Mouse (Mus musculus) kidney, postnatal 10 days (tissue): ENCODE measurements around the gene Ppp1r18.

Source experiments
- DNase-seq: peaks from one replicate; pipeline ENCODE4 v3.0.0; 2021; ENCODE audit warnings: mixed read lengths

Gene Ppp1r18

DNA sequence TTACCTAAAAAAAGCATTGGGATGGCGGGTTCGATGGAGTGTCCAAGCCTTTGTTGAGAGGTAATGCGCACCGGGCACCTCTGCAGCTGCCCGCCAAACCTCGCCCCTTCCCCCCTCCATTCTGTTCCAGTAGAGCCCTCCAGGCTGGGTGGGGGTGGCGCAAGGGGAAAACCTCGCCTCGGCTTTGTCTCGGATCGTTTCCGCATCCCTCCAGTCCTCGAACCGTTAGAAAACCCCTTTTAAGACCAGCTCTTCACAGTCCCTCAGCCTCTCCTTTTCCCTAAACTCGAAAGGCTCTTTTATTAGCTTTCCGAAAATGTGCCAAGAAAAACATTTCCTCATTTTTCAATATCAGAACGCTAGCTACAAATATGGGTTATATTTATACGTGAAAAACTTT is 27.9 kb upstream of the Ppp1r18 start:
- peak; percentile 78 for DNase-seq

DNA sequence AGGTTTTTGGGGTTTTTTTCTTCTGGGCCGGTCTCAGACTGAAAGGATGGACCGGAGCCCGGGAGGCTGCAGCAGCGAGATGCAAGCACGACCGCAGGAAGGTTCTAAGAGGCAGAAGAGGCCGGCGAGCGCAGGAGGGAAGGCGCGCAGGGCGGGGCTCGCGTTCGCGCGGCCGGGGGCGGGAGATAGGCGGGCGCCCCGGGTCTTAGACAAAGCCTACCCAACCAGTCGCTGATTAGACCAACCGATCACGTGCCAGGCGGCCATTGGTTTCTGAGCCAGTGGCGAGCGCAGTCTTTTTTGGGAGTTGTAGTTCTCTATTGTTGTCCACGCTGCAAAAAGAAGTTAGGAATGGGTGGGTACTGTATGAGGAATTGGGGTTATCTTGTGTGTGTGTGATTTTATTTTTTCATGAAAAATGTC is 27.3 kb upstream of the Ppp1r18 start, which contains the start of gene Tubb5:
Gene Tubb5 (minus strand): TSS at position 185 of the 423 bp plus-strand sequence.
- DNase-seq, result peak; percentile 98

GRCm38 (mm10) chr17:35838570-35838969 is 26.8 kb upstream of the Ppp1r18 start:
- DNase-seq, result no peak

DNA sequence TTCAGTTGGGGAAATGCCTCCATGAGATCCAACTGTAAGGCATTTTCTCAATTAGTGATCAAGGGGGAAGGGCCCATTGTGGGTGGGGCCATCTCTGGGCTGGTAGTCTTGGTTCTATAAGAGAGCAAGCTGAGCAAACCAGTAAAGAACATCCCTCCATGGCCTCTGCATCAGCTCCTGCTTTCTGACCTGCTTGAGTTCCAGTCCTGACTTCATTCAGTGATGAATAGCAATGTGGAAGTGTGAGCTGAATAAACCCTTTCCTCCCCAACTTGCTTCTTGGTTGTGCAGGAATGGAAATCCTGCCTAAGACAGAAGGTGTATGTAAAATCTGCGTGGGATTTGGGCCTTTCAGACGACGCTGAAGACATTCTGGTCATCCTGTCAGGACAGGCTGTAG is 26.4 kb upstream of the Ppp1r18 start:
- peak; percentile 54 for DNase-seq

DNA sequence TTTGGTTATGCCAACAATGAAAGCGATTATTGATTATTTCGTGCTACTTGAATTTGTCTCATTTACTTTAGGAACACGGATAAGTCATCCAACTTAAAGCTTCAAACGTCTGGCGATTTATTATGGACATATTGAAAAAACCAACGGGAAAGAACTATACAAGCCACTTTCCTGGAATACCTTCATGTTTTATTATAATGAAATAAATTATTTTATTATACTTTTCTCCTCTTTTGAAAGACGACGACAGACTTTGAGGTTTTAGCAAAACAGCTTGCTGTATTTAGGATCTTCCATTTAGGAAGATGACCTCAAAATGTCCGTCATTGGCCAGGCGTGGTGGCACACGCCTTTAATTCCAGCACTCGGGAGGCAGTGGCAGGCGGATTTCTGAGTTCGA is 24.8 kb upstream of the Ppp1r18 start:
- no peak for DNase-seq

DNA sequence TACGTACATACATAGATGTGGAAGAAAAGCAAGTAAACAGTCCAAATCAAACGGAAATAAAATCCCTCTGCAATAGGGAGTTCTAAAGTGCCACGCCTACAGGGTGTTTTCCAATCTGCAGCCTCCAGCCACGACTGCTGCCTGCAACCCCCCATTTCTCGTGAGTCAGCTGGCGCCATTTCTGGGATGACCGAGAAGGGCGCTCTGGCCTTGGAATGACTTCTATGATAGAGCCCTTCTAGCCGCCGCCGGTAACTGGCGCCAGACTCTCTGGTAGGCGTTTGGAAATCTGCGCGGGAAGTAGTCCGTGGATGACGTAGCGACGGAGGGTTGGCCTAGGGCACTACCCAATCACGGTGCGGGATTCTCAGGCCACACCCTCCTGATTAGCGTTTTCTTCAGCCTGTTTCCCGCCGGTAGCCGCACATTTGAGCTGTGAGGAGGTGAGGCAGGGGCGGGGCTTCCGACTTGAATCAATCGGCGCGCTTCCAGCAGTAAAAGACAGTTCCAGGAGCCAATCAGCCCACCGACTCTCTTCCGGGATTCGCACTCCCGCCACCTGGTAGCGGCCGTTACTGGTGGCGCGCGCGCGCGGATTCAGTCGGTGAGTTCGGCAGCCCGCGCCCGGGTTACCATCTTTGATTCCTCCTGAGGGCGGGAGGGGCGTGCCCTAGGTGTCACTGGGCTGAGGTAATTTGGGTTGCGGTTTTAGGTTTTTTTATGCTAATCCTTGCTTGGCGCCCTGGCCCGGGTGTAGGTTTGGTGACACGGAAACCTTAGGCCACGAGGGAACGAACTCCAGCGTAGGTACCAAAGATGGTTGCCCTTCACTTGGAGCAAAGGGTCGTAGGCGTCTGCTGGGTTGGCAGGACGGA is 24.1 kb upstream of the Ppp1r18 start, which contains the start of gene Mdc1:
Gene Mdc1 (plus strand): TSS at position 440 of the 875 bp plus-strand sequence.
- peak; percentile 99 for DNase-seq

GRCm38 (mm10) chr17:35842006-35842405 is 23.4 kb upstream of the Ppp1r18 start:
- DNase-seq, result no peak

DNA sequence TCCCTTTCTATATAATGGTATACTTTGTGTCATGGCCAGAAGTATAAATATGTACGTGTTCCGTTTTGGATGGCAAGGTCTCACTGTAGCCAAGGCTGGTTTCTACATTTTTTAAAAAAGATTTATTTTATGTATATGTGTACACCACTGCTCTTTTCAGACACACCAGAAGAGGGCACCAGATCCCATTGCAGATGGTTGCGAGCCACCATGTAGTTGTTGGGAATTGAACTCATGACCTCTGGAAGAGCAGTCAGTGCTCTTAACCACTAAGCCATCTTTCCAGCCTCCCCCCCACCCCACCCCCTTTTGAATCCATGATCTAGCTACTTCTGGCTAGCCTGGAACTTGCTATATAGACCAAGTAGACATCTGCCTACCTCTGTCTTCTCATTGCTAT is 21.9 kb upstream of the Ppp1r18 start:
- no peak for DNase-seq

DNA sequence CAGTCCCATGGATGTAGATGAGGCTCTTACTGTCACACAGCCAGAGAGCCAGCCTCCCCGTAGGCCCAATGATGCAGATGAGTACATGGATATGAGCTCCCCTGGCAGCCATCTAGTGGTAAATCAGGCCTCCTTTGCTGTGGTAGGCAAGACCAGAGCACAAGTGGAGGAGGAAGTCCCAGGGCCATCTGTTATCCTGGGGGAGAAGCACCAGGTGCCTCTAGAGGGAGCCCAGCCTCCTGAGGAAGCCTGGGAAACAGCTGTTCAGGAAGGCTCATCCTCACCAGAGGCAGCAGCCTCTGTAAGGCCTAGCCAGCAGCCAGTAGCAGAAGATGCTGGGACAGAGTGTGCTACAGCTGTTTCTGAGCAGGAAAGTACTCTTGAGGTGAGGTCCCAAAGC is 17.3 kb upstream of the Ppp1r18 start:
- DNase-seq, result peak; percentile 63

GRCm38 (mm10) chr17:35850974-35851373 is 14.4 kb upstream of the Ppp1r18 start:
- no peak for DNase-seq

DNA sequence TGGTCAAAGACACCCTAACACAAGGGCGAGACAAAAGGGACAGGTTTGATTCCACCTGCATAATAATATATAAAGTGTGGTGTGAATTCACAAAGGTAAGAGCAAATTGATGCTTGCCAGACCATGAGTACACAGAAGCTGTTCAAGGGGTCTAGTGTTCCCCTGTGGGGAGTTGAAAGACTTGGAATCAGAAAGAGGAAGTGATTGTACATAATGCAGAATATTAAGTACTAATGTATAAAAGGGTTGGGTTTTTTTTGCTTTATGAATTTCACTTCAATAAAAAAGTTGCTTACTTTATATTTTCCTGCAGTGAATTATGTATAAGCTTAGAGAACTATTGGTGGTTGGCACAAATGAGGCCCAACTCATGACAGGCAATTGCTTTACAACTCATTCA is 6.0 kb upstream of the Ppp1r18 start:
- no peak for DNase-seq

DNA sequence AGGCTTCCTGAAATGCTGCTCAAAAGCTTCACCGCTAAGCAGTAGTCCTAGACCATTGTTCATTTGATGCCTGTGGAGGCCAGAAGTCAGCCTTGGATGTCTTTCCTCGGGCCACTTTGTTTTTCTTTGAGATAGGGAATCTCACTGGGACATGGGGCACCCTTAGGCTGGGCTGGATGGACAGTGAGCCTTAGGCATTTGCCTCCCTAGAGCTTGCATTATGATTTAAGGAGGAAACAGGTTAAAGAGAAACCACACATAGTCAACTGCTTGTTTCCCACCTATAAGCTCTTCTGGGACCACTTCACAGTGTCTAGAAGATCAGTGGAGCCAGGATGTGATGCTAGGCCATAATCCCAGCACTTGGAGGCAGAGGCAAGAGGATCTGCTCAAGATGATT is 5.6 kb upstream of the Ppp1r18 start:
- no peak for DNase-seq

DNA sequence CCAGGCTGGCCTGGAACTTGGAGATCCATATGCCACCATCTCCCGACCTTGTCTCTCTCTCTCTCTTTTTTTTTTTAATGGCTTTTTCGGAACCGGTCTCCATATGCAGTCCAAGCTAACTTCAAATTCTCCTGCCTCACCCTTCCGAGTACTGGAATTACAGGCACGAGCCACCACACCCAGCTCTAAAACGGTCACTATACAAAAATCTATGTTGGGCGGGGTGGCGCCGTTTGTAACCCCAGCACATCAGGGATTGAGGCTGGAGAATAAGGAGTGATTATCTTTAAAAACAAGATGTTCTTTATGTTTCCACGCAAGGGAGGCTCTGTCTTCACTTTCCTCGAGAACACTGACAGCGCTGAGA is 4.6 kb upstream of the Ppp1r18 start:
- DNase-seq, result peak; percentile 27

DNA sequence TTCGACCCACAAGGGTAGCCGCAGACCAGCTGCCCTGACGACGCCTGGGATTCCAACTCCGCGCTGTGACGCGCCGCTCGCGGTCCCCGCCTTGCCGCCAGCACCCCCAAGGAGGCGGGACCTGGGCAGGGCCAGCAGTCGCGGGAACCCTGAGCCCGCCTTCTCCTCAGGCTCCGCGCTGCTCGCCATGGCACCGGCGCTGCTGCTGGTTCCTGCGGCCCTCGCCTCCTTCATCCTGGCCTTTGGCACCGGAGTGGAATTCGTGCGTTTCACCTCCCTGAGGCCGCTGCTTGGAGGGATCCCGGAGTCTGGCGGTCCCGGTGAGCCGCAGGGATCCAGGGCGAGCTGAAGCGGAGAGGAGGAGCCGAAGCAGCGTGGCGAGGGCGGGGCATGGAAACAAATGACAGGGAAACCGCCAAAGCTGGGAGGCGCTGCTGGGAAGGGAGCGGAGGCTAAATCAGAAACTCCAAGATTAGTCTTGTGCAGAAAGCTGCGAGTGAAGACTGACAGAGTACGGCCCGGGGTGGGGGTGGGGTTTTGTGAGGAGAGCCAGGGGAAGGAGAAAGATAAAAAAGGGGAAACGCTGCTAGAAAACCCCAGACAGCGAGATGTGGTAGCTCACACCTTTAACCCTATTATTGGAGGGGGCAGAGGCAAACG is 4.1 kb upstream of the Ppp1r18 start, which contains the start of gene Nrm:
Gene Nrm (plus strand): TSS at position 121 of the 660 bp plus-strand sequence.
- DNase-seq, result peak; percentile 94

- peak; percentile 15 for DNase-seq
Observed at GRCm38 (mm10) chr17:35864832-35865353, 500 bp upstream of the Ppp1r18 start.

DNA sequence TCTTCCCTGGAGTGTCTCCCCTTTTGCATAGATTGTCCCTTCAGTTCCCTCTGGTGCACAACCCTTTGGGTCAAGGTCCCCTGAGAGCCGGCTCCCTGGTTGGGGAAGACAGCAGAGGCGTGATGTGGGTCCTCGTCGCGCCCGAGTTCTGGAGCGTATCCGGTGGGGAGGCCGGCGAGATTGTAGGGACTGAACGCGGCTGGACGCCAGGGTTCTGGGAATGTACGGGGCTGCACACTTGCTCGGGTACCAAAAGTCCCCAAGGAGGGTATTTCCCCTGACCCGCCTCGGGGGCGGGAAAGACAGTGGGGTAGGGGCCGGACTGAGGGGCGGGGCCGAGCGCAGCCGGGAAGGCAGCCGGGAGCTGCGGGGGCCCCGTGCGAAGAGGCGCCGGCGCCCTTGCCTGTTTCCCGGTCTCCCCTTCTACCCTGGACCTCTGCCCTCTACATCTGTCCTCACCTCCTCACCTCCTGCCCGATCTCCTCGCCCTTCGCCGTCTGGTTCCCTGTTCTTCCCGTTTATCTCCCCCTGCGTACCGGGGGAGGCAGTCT is 963 bp downstream of the Ppp1r18 start:
- peak; percentile 84 for DNase-seq

GRCm38 (mm10) chr17:35866911-35867890 is 1.8 kb downstream of the Ppp1r18 start:
- DNase-seq, result peak; percentile 64

DNA sequence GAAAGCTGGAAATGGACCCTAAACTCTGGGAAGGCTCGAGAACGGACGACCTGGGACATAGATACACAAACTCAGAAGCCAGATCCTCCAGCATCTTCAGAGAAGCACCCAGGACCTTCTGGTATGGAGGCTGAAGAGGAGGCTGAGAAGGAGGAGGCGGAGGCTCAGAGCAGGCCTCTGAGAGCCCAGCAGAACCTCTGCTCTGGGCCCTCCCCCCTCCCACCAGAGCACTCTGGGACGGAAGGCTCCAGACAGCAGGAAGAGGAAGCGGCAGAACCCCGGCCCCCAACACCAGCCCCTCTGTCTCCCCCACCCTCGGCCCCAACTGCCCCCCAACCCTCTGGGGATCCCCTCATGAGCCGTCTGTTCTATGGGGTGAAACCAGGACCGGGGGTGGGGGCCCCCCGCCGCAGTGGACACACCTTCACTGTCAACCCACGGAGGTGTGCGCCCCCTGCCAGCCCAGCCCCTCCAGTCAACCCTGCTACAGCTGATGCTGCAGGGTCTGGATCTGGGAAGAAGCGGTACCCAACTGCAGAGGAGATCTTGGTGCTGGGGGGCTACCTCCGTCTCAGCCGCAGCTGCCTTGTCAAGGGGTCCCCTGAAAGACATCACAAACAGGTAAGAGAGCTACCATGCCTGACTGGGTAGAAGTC is 2.9 kb downstream of the Ppp1r18 start:
- peak; percentile 66 for DNase-seq

DNA sequence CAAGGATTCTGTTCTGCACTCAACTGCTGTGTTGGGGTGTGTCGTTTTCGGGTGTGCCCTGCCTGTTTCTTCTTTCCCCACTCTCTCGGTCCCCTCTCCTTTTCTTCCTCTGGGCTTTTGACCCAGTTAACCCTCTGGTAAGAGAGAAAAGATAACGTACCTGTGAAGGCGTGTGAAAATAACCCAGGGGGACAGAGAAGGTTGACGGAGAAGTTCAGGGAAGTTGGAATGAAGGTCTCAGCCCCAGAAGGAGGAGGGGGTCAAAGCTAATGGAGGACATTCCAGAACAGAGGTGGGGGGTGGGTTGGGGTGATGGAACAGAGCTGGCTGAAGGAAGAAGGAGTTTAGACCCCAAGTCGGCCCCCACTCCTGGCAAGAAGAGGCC is 3.6 kb downstream of the Ppp1r18 start:
- no peak for DNase-seq

- peak; percentile 71 for DNase-seq
Observed at GRCm38 (mm10) chr17:35869346-35870067, 4.1 kb downstream of the Ppp1r18 start.
